Mouse (Mus musculus) ES-Bruce4 (cell line): ENCODE results near the gene Olfr598.

Experiments used
- CTCF ChIP-seq: IDR thresholded peaks from one replicate; pipeline ENCODE4 v1.8.1; 2011; ENCODE audit warnings: low read depth, low read length
- EP300 ChIP-seq: IDR thresholded peaks from 2 replicates; pipeline ENCODE4 v1.6.1; 2011; ENCODE audit warnings: low read depth, low read length; ENCODE audit not compliant: insufficient read depth
- POLR2A ChIP-seq: IDR thresholded peaks from one replicate; pipeline ENCODE4 v1.8.1; 2011; ENCODE audit warnings: low read length; ENCODE audit not compliant: insufficient read depth

- TF ChIP-seq CTCF (no peak), POLR2A (no peak), EP300 (no peak)
Observed at GRCm38 (mm10) chr7:103335617-103336016, 12.2 kb downstream of the Olfr598 start, which contains the start of gene Olfr599.
